Mouse (Mus musculus): ENCODE measurements at regions not wholly inside any gene's neighbourhood (a gene's known extent, or its start where the extent isn't known, plus 50 kb on each side); places are given as distances from the start of the nearest gene placed in this dataset.

GRCm38 (mm10) chr5:126257860-126258259, 726.3 kb downstream of the Tmem132b start:
- no peak for TF ChIP-seq POLR2A (IDR thresholded peaks at IDR 0.05; ENCODE audit: borderline replicate concordance, control insufficient read depth, low read depth, low read length)
- TF ChIP-seq CTCF (IDR thresholded peaks at IDR 0.05; ENCODE audit: control insufficient read depth, insufficient read depth, low read length), result no peak

All from bone marrow, adult 2 months (tissue).